Mouse (Mus musculus): ENCODE measurements at regions not wholly inside any gene's neighbourhood (a gene's known extent, or its start where the extent isn't known, plus 50 kb on each side); places are given as distances from the start of the nearest gene placed in this dataset.

- Histone ChIP-seq H3K36me3 (no peaks in the 10 kb centered on the region), H3K27ac (no peak overlapping the region), H3K9ac (no peak overlapping the region), H3K9me3 (no peaks in the 10 kb centered on the region), H3K4me1 (no peaks in the 10 kb centered on the region), H3K27me3 (no peaks in the 10 kb centered on the region), H3K4me3 (no peak overlapping the region), H3K4me2 (replicated peaks) (no peak overlapping the region)
- no peak for ATAC-seq (ENCODE audit: insufficient number of reproducible peaks, insufficient read depth, low FRiP score, low TSS enrichment)
- WGBS: 31% methylated on average over 2 of the region's 2 CpGs
These were observed 70.5 kb upstream of the Efemp1 start for GRCm38 (mm10) chr11:28782486-28782885.

DNA sequence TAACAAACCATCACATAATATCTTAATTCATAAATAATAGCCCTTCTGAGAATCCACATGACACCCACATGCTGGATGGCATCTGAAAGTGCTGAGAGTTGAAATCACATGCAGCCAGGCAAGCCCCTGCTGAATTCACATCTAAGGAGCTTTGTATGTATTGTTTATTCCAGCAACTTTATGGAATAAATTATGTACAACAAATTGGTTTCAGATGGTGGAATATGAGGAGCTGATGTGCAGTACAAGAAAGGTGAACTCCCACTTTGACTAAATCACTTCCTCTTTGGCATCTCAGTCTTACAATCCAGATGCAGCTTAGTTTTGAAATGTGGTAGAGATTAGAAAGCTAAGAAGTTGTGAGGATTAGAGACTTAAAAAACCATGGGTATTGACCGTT lies 82.2 kb upstream of the Efemp1 start:
- Histone ChIP-seq H3K4me2 (replicated peaks) (no peak overlapping the region), H3K9me3 (no peaks in the 10 kb centered on the region), H3K4me3 (no peak overlapping the region), H3K4me1 (peaks cover 3% of the 10 kb centered on the region; the same call in 1 of the 2 replicates), H3K27me3 (no peaks in the 10 kb centered on the region), H3K9ac (no peak overlapping the region), H3K27ac (0 out of 2 replicates have a peak overlapping the region, but pooled peaks have one; percentile 36), H3K36me3 (no peaks in the 10 kb centered on the region)
- WGBS: 35% methylated on average over 1 of the region's 1 CpGs
- 0 out of 2 replicates have a peak, but pooled peaks have one; percentile 22 for ATAC-seq (ENCODE audit: insufficient number of reproducible peaks, insufficient read depth, low FRiP score, low TSS enrichment)

- Histone ChIP-seq H3K27ac (no peak overlapping the region), H3K4me2 (replicated peaks) (no peak overlapping the region), H3K4me3 (no peak overlapping the region), H3K36me3 (no peaks in the 10 kb centered on the region), H3K9ac (no peak overlapping the region), H3K9me3 (no peaks in the 10 kb centered on the region), H3K27me3 (no peaks in the 10 kb centered on the region), H3K4me1 (no peaks in the 10 kb centered on the region)
- no peak for ATAC-seq (ENCODE audit: insufficient number of reproducible peaks, insufficient read depth, low FRiP score, low TSS enrichment)
These were observed 92.3 kb upstream of the Efemp1 start for GRCm38 (mm10) chr11:28760751-28761150.

- 9% methylated on average over 8 of the region's 8 CpGs for WGBS
- Histone ChIP-seq H3K27ac (no peak overlapping the region), H3K4me3 (no peak overlapping the region), H3K27me3 (no peaks in the 10 kb centered on the region), H3K4me1 (peaks cover 3% of the 10 kb centered on the region; the same call in 1 of the 2 replicates), H3K9ac (no peak overlapping the region), H3K9me3 (no peaks in the 10 kb centered on the region), H3K4me2 (replicated peaks) (peak overlapping the region; percentile 18; the same call in 1 of the 2 replicates), H3K36me3 (no peaks in the 10 kb centered on the region)
- peak; percentile 87 for ATAC-seq (ENCODE audit: insufficient number of reproducible peaks, insufficient read depth, low FRiP score, low TSS enrichment)
These were observed 117.9 kb upstream of the Efemp1 start for GRCm38 (mm10) chr11:28734941-28735597.

- 25% methylated on average over 1 of the region's 1 CpGs for WGBS
- ATAC-seq (ENCODE audit: insufficient number of reproducible peaks, insufficient read depth, low FRiP score, low TSS enrichment): no peak
- H3K36me3 ChIP-seq: no peaks in the 10 kb centered on the region
- no peak overlapping the region for H3K9ac ChIP-seq
- H3K27me3 ChIP-seq: no peaks in the 10 kb centered on the region
- no peak overlapping the region for H3K27ac ChIP-seq
- no peak overlapping the region for H3K4me2 ChIP-seq (replicated peaks)
- no peaks in the 10 kb centered on the region for H3K9me3 ChIP-seq
- H3K4me1 ChIP-seq: peaks cover 3% of the 10 kb centered on the region; the same call in 1 of the 2 replicates
- no peak overlapping the region for H3K4me3 ChIP-seq
These were observed 118.4 kb upstream of the Efemp1 start for GRCm38 (mm10) chr11:28734581-28734931.

DNA sequence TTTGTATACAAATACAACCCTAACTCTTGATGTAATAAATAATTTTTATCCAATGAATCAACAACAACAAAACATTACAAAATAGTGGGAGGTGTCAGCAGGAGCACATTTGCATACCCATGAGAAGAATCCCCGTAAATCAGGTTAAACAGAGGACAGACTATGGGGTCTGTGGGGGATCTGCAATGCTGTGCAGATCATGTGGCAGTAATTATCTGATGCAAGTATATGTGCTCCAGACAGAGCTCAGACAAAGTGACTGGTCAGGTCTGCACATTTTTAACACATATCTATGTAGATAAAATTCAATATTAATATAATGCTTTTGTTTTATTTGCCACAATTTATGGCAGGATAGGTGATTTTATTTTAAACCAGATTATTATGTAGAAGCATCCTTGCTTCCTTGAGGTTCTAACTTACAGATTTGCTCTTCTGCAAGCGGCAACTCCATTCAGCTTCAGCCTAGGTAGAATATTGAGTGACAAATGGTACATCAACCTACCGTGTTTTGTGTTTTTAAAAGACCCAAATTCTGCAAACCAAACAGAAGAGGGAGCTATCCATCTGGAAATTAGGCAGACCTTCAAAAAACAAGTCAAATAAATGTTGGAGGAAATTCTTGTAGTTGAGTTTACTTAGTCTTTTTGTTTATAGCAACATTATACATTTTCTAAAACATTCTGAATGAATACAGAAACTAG lies 119.0 kb upstream of the Efemp1 start:
- H3K4me3 ChIP-seq: no peak overlapping the region
- 30% methylated on average over 3 of the region's 3 CpGs for WGBS
- ATAC-seq (ENCODE audit: insufficient number of reproducible peaks, insufficient read depth, low FRiP score, low TSS enrichment): no peak
- no peak overlapping the region for H3K27ac ChIP-seq
- peaks cover 3% of the 10 kb centered on the region; the same call in 1 of the 2 replicates for H3K4me1 ChIP-seq
- H3K4me2 ChIP-seq (replicated peaks): no peak overlapping the region
- H3K9me3 ChIP-seq: no peaks in the 10 kb centered on the region
- no peak overlapping the region for H3K9ac ChIP-seq
- no peaks in the 10 kb centered on the region for H3K36me3 ChIP-seq
- H3K27me3 ChIP-seq: no peaks in the 10 kb centered on the region

GRCm38 (mm10) chr11:28730140-28730539 lies 122.9 kb upstream of the Efemp1 start:
- WGBS: 60% methylated on average over 2 of the region's 2 CpGs
- H3K27me3 ChIP-seq: no peaks in the 10 kb centered on the region
- H3K4me3 ChIP-seq: no peak overlapping the region
- H3K9me3 ChIP-seq: no peaks in the 10 kb centered on the region
- H3K4me2 ChIP-seq (replicated peaks): no peak overlapping the region
- peaks cover 3% of the 10 kb centered on the region; the same call in 1 of the 2 replicates for H3K4me1 ChIP-seq
- no peak overlapping the region for H3K27ac ChIP-seq
- ATAC-seq (ENCODE audit: insufficient number of reproducible peaks, insufficient read depth, low FRiP score, low TSS enrichment): no peak
- H3K36me3 ChIP-seq: no peaks in the 10 kb centered on the region
- H3K9ac ChIP-seq: no peak overlapping the region

GRCm38 (mm10) chr11:28709511-28709910 lies 125.4 kb upstream of the Ccdc85a start:
- no peaks in the 10 kb centered on the region for H3K36me3 ChIP-seq
- H3K27ac ChIP-seq: no peak overlapping the region
- no peak overlapping the region for H3K4me2 ChIP-seq (replicated peaks)
- no peaks in the 10 kb centered on the region for H3K4me1 ChIP-seq
- no peaks in the 10 kb centered on the region for H3K27me3 ChIP-seq
- no peak overlapping the region for H3K9ac ChIP-seq
- no peaks in the 10 kb centered on the region for H3K9me3 ChIP-seq
- no peak overlapping the region for H3K4me3 ChIP-seq
- no peak for ATAC-seq (ENCODE audit: insufficient number of reproducible peaks, insufficient read depth, low FRiP score, low TSS enrichment)
- 72% methylated on average over 3 of the region's 3 CpGs for WGBS

DNA sequence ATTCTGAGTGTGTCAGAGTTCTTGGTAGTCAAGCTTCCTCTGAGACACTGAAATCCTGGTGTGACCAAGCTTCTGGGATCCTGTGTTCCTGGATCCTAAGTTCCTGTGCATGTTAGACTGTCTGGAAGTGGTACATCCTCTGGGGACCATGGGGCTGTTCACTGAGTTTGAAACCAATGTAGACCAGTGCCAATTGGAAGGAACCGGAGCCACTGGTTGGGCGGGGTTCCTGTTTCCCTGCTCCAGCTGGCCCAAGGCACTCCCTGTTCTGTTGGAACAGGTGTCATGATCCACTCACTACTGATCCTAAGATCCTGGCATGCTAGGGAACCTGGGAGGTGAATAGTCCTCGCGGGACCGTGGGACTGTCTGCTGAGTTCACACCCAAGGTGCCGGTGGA lies 124.3 kb upstream of the Ccdc85a start:
- no peaks in the 10 kb centered on the region for H3K4me1 ChIP-seq
- H3K4me3 ChIP-seq: no peak overlapping the region
- no peaks in the 10 kb centered on the region for H3K36me3 ChIP-seq
- no peak overlapping the region for H3K9ac ChIP-seq
- ATAC-seq (ENCODE audit: insufficient number of reproducible peaks, insufficient read depth, low FRiP score, low TSS enrichment): no peak
- H3K9me3 ChIP-seq: no peaks in the 10 kb centered on the region
- no peaks in the 10 kb centered on the region for H3K27me3 ChIP-seq
- no peak overlapping the region for H3K27ac ChIP-seq
- WGBS: 92% methylated on average over 6 of the region's 6 CpGs
- no peak overlapping the region for H3K4me2 ChIP-seq (replicated peaks)

- no peaks in the 10 kb centered on the region for H3K27me3 ChIP-seq
- WGBS: 83% methylated on average over 1 of the region's 1 CpGs
- H3K4me2 ChIP-seq (replicated peaks): no peak overlapping the region
- ATAC-seq (ENCODE audit: insufficient number of reproducible peaks, insufficient read depth, low FRiP score, low TSS enrichment): no peak
- H3K36me3 ChIP-seq: no peaks in the 10 kb centered on the region
- no peak overlapping the region for H3K9ac ChIP-seq
- H3K4me1 ChIP-seq: no peaks in the 10 kb centered on the region
- no peak overlapping the region for H3K27ac ChIP-seq
- H3K9me3 ChIP-seq: no peaks in the 10 kb centered on the region
- no peak overlapping the region for H3K4me3 ChIP-seq
These were observed 118.3 kb upstream of the Ccdc85a start for GRCm38 (mm10) chr11:28702384-28702783.

DNA sequence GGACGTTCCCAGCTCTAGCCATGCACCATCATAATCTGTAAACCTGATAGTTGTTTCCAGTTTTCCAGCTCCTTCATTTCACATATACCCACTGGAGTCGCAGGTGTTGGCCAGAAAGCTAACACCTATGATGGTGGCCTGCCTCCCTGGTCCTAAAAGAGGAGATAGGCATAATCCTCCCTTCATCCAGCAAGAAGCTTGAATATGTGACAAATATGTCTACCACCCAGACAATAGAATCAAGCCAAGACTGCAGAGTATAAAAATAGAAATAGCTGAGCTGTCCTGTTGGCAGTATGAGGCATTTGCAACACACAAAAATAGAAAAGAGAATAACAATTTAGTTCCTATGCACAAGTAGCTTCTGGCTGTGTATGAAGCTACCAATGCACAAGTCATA lies 117.3 kb upstream of the Ccdc85a start:
- H3K9ac ChIP-seq: no peak overlapping the region
- no peaks in the 10 kb centered on the region for H3K36me3 ChIP-seq
- no peak for ATAC-seq (ENCODE audit: insufficient number of reproducible peaks, insufficient read depth, low FRiP score, low TSS enrichment)
- H3K27ac ChIP-seq: no peak overlapping the region
- H3K27me3 ChIP-seq: no peaks in the 10 kb centered on the region
- no peak overlapping the region for H3K4me2 ChIP-seq (replicated peaks)
- H3K4me1 ChIP-seq: no peaks in the 10 kb centered on the region
- 80% methylated on average over 2 of the region's 2 CpGs for WGBS
- no peaks in the 10 kb centered on the region for H3K9me3 ChIP-seq
- no peak overlapping the region for H3K4me3 ChIP-seq

- Histone ChIP-seq H3K4me3 (no peak overlapping the region), H3K4me2 (replicated peaks) (no peak overlapping the region), H3K27ac (no peak overlapping the region; the same call in 1 of the 2 replicates), H3K27me3 (no peaks in the 10 kb centered on the region), H3K9me3 (no peaks in the 10 kb centered on the region), H3K4me1 (no peaks in the 10 kb centered on the region), H3K9ac (no peak overlapping the region), H3K36me3 (no peaks in the 10 kb centered on the region)
- ATAC-seq (ENCODE audit: insufficient number of reproducible peaks, insufficient read depth, low FRiP score, low TSS enrichment): no peak
These were observed 115.6 kb upstream of the Ccdc85a start for GRCm38 (mm10) chr11:28699766-28700165.
